Mouse (Mus musculus) stomach, embryonic 16.5 days (tissue): Measurements from ENCODE around the gene Actl6a. TPM values are rescaled to one million over a fixed set of nuclear protein-coding genes. Genes with fewer than 3 reads are reported as not detected.
"Not testable (repeated sequence)": the region's sequence is repeated elsewhere in the genome, so short reads cannot be mapped to it uniquely, and the experiment has no call there.

ENCODE experiments used
- ATAC-seq: fragments of 200-750 bp; cut with Nextera tagmentation; 2 replicates; pipeline ENCODE4 v1.8.0; 2017; ENCODE audit warnings: moderate number of reproducible peaks, moderate TSS enrichment; ENCODE audit not compliant: insufficient read depth, low FRiP score
- H3K27ac ChIP-seq: fragments of 300-500 bp; sonication (generic); 2 replicates; pipeline ENCODE4 v1.5.1; 2014; ENCODE audit warnings: low read length
- H3K27me3 ChIP-seq: fragments of 300-500 bp; sonication (generic); 2 replicates; pipeline ENCODE4 v1.6.1; 2014; ENCODE audit warnings: low read length, control low read depth, mixed read lengths; ENCODE audit not compliant: control insufficient read depth, insufficient read depth
- H3K36me3 ChIP-seq: fragments of 300-500 bp; sonication (generic); 2 replicates; pipeline ENCODE4 v1.6.1; 2014; ENCODE audit warnings: low read length; ENCODE audit not compliant: control insufficient read depth, insufficient read depth
- H3K4me1 ChIP-seq: fragments of 300-500 bp; sonication (generic); 2 replicates; pipeline ENCODE4 v1.6.1; 2014; ENCODE audit warnings: low read length, control low read depth, mixed read lengths; ENCODE audit not compliant: control insufficient read depth, insufficient read depth
- H3K4me2 ChIP-seq: fragments of 300-500 bp; sonication (generic); 2 replicates; pipeline ENCODE4 v1.6.1; 2014; ENCODE audit warnings: low read depth, low read length, mixed read lengths
- H3K4me3 ChIP-seq: fragments of 300-500 bp; sonication (generic); replicated peaks from 2 replicates; pipeline ENCODE4 v1.5.1; 2014; ENCODE audit warnings: mild to moderate bottlenecking, low read length
- H3K9ac ChIP-seq: fragments of 300-500 bp; sonication (generic); 2 replicates; pipeline ENCODE4 v1.6.1; 2014; ENCODE audit warnings: low read length
- H3K9me3 ChIP-seq: fragments of 300-500 bp; sonication (generic); replicated peaks from 2 replicates; pipeline ENCODE4 v1.6.1; 2016; ENCODE audit warnings: low read length, control low read depth; ENCODE audit not compliant: control insufficient read depth
- WGBS: fragments of 180-500 bp; shearing (Covaris S2); extraction: QIAGEN DNeasy Blood & Tissue Kit; methylation state at CpG from one replicate; pipeline ENCODE4 v1.1.7; 2014; 5-methylcytosine and 5-hydroxymethylcytosine counted together
- polyA plus RNA-seq: library from polyadenylated mRNA; unstranded; fragments of >200 nt; fragmentation: Nextera tagmentation; extraction: Ambion mirVana; gene quantifications from 2 replicates; pipeline ENCODE4 v1.2.1, GENCODE M21; 2015

The Actl6a gene
- polyA plus RNA-seq = 120 TPM in 2 replicates

DNA sequence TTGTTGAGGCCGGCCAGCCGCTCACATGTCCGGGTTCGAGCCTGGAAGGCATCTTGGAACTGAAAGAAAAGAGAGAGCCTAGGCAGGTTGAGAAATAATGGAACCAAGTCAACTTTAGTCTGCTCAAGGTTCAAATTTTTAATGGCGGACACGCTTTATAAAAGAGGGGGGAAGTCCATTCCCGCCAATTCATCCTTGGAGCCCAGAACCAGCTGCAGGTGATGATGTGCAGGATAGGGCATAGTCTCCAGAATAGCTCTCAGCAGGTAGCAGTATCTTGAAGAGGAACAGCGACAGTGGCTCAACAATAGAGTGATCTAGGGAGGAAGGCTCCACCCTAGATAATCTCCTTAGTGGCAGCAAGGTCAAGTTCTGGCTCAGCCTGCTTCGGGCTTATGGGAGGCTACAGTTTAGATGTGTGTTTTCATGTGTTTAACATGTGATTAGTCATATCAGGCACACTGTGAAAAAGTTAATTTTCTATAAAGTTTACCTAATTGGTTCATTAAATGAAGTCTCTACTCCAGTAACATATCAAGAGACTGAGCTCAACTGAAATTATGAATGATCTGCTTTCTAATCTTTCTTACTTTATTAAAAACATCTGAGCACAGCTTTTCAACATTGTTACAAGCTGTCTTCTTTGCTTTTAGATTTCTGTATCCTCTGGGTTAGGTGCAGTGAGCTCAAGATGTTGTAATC, at the start of gene Actl6a:
Gene Actl6a (plus strand): TSS at position 652 of the 702 bp plus-strand sequence.
- H3K27me3 ChIP-seq, ATAC-seq, H3K9ac ChIP-seq, H3K4me1 ChIP-seq, H3K4me3 ChIP-seq, H3K27ac ChIP-seq, H3K4me2 ChIP-seq, H3K9me3 ChIP-seq, H3K36me3 ChIP-seq: not testable (repeated sequence)
- WGBS = 76% methylated on average over 9 of the region's 9 CpGs

GRCm38 (mm10) chr3:32656398-32656994, 49.6 kb upstream of the Actl6a start:
- no peak overlapping the region for H3K27ac ChIP-seq
- no peaks in the 10 kb centered on the region for H3K9me3 ChIP-seq
- no peak overlapping the region for H3K9ac ChIP-seq
- no peaks in the 10 kb centered on the region for H3K36me3 ChIP-seq
- no peak overlapping the region for H3K4me2 ChIP-seq
- ATAC-seq = no peak
- H3K27me3 ChIP-seq = no peaks in the 10 kb centered on the region
- 68% methylated on average over 10 of the region's 10 CpGs for WGBS
- no peak overlapping the region for H3K4me3 ChIP-seq
- H3K4me1 ChIP-seq = no peaks in the 10 kb centered on the region

- H3K27me3 ChIP-seq = no peaks in the 10 kb centered on the region
- no peaks in the 10 kb centered on the region for H3K36me3 ChIP-seq
- H3K9me3 ChIP-seq = no peaks in the 10 kb centered on the region
- no peak overlapping the region for H3K4me3 ChIP-seq
- no peaks in the 10 kb centered on the region for H3K4me1 ChIP-seq
- 60% methylated on average over 7 of the region's 7 CpGs for WGBS
- ATAC-seq = no peak
- H3K9ac ChIP-seq = no peak overlapping the region
- no peak overlapping the region for H3K27ac ChIP-seq
- peak overlapping the region; percentile 25 for H3K4me2 ChIP-seq
Measured at GRCm38 (mm10) chr3:32658401-32658800, 47.7 kb upstream of the Actl6a start.

DNA sequence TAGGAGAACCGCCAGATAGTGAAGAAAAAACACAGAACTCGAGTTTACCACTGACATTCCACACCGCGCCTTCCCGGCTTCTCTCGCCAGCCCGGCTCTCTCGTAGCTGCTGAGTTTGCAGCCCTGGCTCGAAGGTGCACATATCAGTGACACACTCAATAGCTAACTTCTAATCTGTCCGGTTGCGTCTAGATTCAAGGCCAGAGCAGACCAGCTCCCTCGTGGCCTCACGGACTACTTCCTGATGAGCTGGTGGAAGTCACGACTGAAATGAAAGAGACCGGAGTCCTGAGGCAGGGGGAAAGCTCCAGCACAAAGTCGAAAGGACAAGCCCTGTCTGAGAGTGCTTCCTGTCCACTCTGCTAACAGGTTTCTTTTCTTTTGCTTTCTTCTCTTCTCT, 47.3 kb upstream of the Actl6a start:
- no peak for ATAC-seq
- H3K36me3 ChIP-seq = no peaks in the 10 kb centered on the region
- no peak overlapping the region for H3K9ac ChIP-seq
- no peak overlapping the region for H3K27ac ChIP-seq
- no peaks in the 10 kb centered on the region for H3K9me3 ChIP-seq
- no peaks in the 10 kb centered on the region for H3K4me1 ChIP-seq
- no peaks in the 10 kb centered on the region for H3K27me3 ChIP-seq
- WGBS = 48% methylated on average over 16 of the region's 16 CpGs
- H3K4me3 ChIP-seq = no peak overlapping the region
- H3K4me2 ChIP-seq = peak overlapping the region; percentile 25

DNA sequence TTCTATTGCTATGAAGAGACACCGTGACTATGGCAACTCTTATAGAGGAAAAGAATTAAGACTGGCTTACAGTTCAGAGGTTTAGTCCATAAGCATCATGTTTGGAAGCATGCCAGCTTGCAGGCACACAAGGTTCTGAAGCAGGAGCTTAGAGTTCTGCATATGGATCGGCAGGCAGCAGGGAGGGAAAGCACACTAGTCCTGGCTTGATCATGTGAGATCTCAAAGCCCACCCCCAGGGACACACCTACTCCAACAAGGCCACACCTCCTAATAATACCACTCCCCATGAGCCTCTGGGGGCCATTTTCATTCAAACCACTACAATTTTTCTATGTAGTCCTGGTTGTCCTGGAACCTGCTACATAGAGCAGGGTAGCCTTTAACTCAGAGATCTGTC, 46.6 kb upstream of the Actl6a start:
- ATAC-seq = no peak
- whole genome bisulfite sequencing = 80% methylated on average over 2 of the region's 2 CpGs
- Histone ChIP-seq H3K4me2 (no peak overlapping the region), H3K9ac (no peak overlapping the region), H3K9me3 (no peaks in the 10 kb centered on the region), H3K4me1 (no peaks in the 10 kb centered on the region), H3K36me3 (no peaks in the 10 kb centered on the region), H3K4me3 (no peak overlapping the region), H3K27me3 (no peaks in the 10 kb centered on the region), H3K27ac (no peak overlapping the region)

DNA sequence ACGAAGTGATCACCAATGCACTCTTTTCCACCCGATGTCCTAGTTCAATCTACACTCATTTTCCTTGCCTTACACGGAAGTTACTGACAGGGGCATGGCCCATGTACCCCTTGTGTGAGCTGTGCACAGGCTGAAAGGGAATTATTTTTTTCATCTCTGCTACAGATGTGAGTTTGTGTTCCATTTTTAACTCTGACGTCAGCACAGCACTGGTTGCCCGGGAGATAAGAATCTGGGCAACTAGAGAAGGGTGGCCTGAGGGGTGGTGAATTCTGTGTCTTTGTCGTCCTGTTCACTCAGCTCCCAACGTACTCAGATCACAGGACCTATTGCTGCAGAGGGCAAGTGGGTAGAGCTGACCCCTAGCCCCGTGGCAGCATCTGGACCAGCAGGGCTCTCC, 45.8 kb upstream of the Actl6a start:
- no peaks in the 10 kb centered on the region for H3K27me3 ChIP-seq
- H3K4me2 ChIP-seq = no peak overlapping the region
- no peak overlapping the region for H3K4me3 ChIP-seq
- no peaks in the 10 kb centered on the region for H3K4me1 ChIP-seq
- H3K27ac ChIP-seq = no peak overlapping the region
- no peak overlapping the region for H3K9ac ChIP-seq
- WGBS = 64% methylated on average over 8 of the region's 8 CpGs
- no peak for ATAC-seq
- H3K9me3 ChIP-seq = no peaks in the 10 kb centered on the region
- no peaks in the 10 kb centered on the region for H3K36me3 ChIP-seq

GRCm38 (mm10) chr3:32660831-32661555, 45.1 kb upstream of the Actl6a start:
- H3K4me1 ChIP-seq = no peaks in the 10 kb centered on the region
- H3K36me3 ChIP-seq = no peaks in the 10 kb centered on the region
- ATAC-seq = no peak
- H3K27me3 ChIP-seq = no peaks in the 10 kb centered on the region
- 55% methylated on average over 8 of the region's 8 CpGs for WGBS
- no peak overlapping the region for H3K9ac ChIP-seq
- no peak overlapping the region for H3K27ac ChIP-seq
- H3K9me3 ChIP-seq = no peaks in the 10 kb centered on the region
- no peak overlapping the region for H3K4me2 ChIP-seq
- no peak overlapping the region for H3K4me3 ChIP-seq

DNA sequence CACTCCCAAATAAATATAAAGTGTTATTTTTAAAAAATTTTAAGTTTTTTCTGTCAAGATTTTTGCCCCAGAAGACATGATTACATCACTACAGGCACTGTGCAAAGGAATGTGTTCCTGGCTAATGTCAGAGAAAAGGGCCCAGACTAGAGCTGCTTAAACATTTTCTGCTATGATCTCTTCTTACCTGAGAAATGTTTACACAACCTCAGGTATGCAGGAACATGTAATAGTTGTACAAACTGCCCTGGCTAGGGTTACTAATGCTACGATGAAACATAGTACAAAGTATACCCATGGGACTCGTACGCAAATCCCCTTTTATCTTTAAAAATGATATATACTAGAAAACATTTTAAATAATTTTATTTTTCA, 44.6 kb upstream of the Actl6a start:
- no peak for ATAC-seq
- H3K27me3 ChIP-seq = no peaks in the 10 kb centered on the region
- no peak overlapping the region for H3K9ac ChIP-seq
- H3K4me3 ChIP-seq = no peak overlapping the region
- no peaks in the 10 kb centered on the region for H3K9me3 ChIP-seq
- 72% methylated on average over 3 of the region's 3 CpGs for WGBS
- no peak overlapping the region for H3K4me2 ChIP-seq
- H3K27ac ChIP-seq = no peak overlapping the region
- H3K36me3 ChIP-seq = no peaks in the 10 kb centered on the region
- no peaks in the 10 kb centered on the region for H3K4me1 ChIP-seq

DNA sequence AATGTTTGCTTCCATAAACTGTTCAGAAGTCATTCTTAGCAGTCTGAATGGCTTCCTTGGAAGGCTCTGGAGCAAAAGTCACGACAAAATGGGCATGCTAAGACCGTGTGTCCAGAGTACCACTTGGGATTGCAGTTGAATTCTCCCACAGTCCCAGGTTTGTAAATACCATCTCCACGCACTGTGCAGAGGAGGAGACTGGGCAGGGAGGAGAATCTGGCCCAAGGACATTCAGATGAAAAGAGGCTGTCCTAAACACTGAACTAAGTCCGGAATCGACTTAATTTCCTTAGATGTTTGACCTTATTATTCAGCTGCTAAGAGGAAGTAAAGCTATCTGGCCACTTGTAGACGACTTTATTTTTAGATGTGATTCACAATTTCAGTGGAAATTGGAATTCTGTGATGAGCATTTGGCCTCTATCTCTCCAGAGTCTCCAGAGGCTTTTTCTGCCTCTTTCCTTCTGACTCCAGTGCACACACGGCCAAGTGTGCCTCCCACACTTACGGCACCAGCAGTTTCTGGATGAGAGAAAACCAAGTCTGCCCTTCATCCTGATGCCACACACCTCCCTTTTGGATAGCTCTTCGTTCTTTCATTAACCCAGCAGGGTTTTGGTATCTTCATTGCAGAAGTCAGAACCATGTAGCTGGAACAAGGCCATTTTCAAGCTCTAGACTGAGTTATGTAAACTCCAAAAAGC, 37.7 kb upstream of the Actl6a start:
- no peaks in the 10 kb centered on the region for H3K36me3 ChIP-seq
- H3K27me3 ChIP-seq = no peaks in the 10 kb centered on the region
- ATAC-seq = no peak
- H3K27ac ChIP-seq = peak overlapping the region; percentile 51; the same call in 1 of the 2 replicates
- no peak overlapping the region for H3K4me2 ChIP-seq
- no peaks in the 10 kb centered on the region for H3K9me3 ChIP-seq
- WGBS = 62% methylated on average over 9 of the region's 9 CpGs
- H3K4me1 ChIP-seq = no peaks in the 10 kb centered on the region
- no peak overlapping the region for H3K9ac ChIP-seq
- no peak overlapping the region for H3K4me3 ChIP-seq
